Mouse (Mus musculus) E14TG2a.4 (cell line): ENCODE results near the gene Tspan12.

Source experiments
- CTCF ChIP-seq: conservative IDR thresholded peaks from 2 replicates; pipeline ENCODE4 v1.5.1; 2014; ENCODE audit warnings: low read length
- POU5F1 ChIP-seq: IDR thresholded peaks from 2 replicates; pipeline ENCODE4 v1.6.1; 2014; ENCODE audit warnings: low read length, borderline replicate concordance

GRCm38 (mm10) chr6:21831871-21832270, 20.4 kb downstream of the Tspan12 start:
- TF ChIP-seq CTCF = no peak
- TF ChIP-seq POU5F1 = no peak
